Mouse (Mus musculus): ENCODE data around the gene Hivep1. TPM values are rescaled to one million over a fixed set of nuclear protein-coding genes. Genes with fewer than 3 reads are reported as not detected.

The Hivep1 gene
- total RNA-seq, 2 experiments from 2014 or later, result 13.2 to 14.3 TPM

GRCm38 (mm10) chr13:42104371-42104770 is 52.5 kb downstream of the Hivep1 start:
- intact Hi-C loops (cut with DNase I), result no loop called here
- no peak for DNase-seq

- no peak for DNase-seq
- intact Hi-C loops (cut with DNase I), result no loop called here
These were observed 56.8 kb downstream of the Hivep1 start for GRCm38 (mm10) chr13:42108483-42109215.

GRCm38 (mm10) chr13:42110416-42110815 is 58.6 kb downstream of the Hivep1 start:
- intact Hi-C loops (cut with DNase I), result no loop called here
- no peak for DNase-seq

GRCm38 (mm10) chr13:42112071-42112470 is 60.2 kb downstream of the Hivep1 start:
- DNase-seq, result no peak

GRCm38 (mm10) chr13:42112748-42113147 is 60.9 kb downstream of the Hivep1 start:
- intact Hi-C loops (cut with DNase I), result no loop called here
- no peak for DNase-seq

More at GRCm38 (mm10) chr13:42112071-42112470, 60.2 kb downstream of the Hivep1 start:
- intact Hi-C loops (cut with DNase I), result no loop called here

GRCm38 (mm10) chr13:42113601-42114000 is 61.8 kb downstream of the Hivep1 start:
- intact Hi-C loops (cut with DNase I), result no loop called here
- DNase-seq, result no peak

- intact Hi-C loops (cut with DNase I), result no loop called here
- DNase-seq, result no peak
These were observed 64.5 kb downstream of the Hivep1 start for GRCm38 (mm10) chr13:42116301-42116700.

- DNase-seq, result no peak
- intact Hi-C loops (cut with DNase I), result no loop called here
These were observed 67.2 kb downstream of the Hivep1 start for GRCm38 (mm10) chr13:42119062-42119461.

GRCm38 (mm10) chr13:42121106-42121776 is 69.4 kb downstream of the Hivep1 start:
- intact Hi-C loops (cut with DNase I), result no loop called here
- no peak for DNase-seq

- intact Hi-C loops (cut with DNase I), result no loop called here
These were observed 70.2 kb downstream of the Hivep1 start for GRCm38 (mm10) chr13:42121777-42122682.

GRCm38 (mm10) chr13:42144627-42145026 is 92.8 kb downstream of the Hivep1 start:
- intact Hi-C loops (cut with DNase I), result loop anchor here (5.0 kb wide), 1 partner anchor 432 kb away; no protein-coding TSS in a partner anchor
- no peak for DNase-seq

More at GRCm38 (mm10) chr13:42121777-42122682, 70.2 kb downstream of the Hivep1 start:
- no peak for DNase-seq

GRCm38 (mm10) chr13:42149328-42150071 is 97.7 kb downstream of the Hivep1 start:
- no peak for DNase-seq
- intact Hi-C loops (cut with DNase I), result no loop called here

GRCm38 (mm10) chr13:42150072-42150450 is 98.2 kb downstream of the Hivep1 start:
- intact Hi-C loops (cut with DNase I), result no loop called here

GRCm38 (mm10) chr13:42150462-42151127 is 98.8 kb downstream of the Hivep1 start:
- no peak for DNase-seq
- intact Hi-C loops (cut with DNase I), result no loop called here

More at GRCm38 (mm10) chr13:42150072-42150450, 98.2 kb downstream of the Hivep1 start:
- DNase-seq, result no peak

- intact Hi-C loops (cut with DNase I), result no loop called here
- no peak for DNase-seq
These were observed 106.4 kb downstream of the Hivep1 start for GRCm38 (mm10) chr13:42158259-42158658.

GRCm38 (mm10) chr13:42159416-42160185 is 107.8 kb downstream of the Hivep1 start:
- no peak for DNase-seq
- intact Hi-C loops (cut with DNase I), result no loop called here

GRCm38 (mm10) chr13:42170802-42171201 is 119.0 kb downstream of the Hivep1 start:
- DNase-seq, result no peak
- intact Hi-C loops (cut with DNase I), result loop anchor here (10.0 kb wide), 1 partner anchor 424 kb away; no protein-coding TSS in a partner anchor

GRCm38 (mm10) chr13:42174827-42175420 is 123.1 kb downstream of the Hivep1 start:
- intact Hi-C loops (cut with DNase I), result loop anchor here (5.0 to 10.0 kb wide), 2 partner anchors 127 to 420 kb away; partner anchors contain the start of gene Edn1
- no peak for DNase-seq
